Mouse (Mus musculus) C2C12 (cell line): Measurements from ENCODE around the gene Psip1.

ENCODE experiments used
- CTCF ChIP-seq: IDR thresholded peaks from one replicate; pipeline ENCODE4 v1.5.1; 2011; ENCODE audit not compliant: control insufficient read depth, insufficient read depth, insufficient read length
- MAX ChIP-seq: IDR thresholded peaks from one replicate; pipeline ENCODE4 v1.6.1; 2011; ENCODE audit warnings: mild to moderate bottlenecking, control low read depth
- MYOG ChIP-seq: IDR thresholded peaks from one replicate; pipeline ENCODE4 v1.6.1; 2011; ENCODE audit not compliant: control insufficient read depth, insufficient read length; ENCODE audit errors: extremely low read depth

GRCm38 (mm10) chr4:83511083-83511482, 24.8 kb upstream of the Psip1 start:
- no peak for TF ChIP-seq CTCF
- TF ChIP-seq MYOG = no peak
- no peak for TF ChIP-seq MAX
